Mouse (Mus musculus): ENCODE measurements around the gene Aspdh.

The Aspdh gene

GRCm38 (mm10) chr7:44446070-44446855 is 18.9 kb upstream of the Aspdh start:
- DNase-seq (ENCODE audit: low spot score): no peak

DNA sequence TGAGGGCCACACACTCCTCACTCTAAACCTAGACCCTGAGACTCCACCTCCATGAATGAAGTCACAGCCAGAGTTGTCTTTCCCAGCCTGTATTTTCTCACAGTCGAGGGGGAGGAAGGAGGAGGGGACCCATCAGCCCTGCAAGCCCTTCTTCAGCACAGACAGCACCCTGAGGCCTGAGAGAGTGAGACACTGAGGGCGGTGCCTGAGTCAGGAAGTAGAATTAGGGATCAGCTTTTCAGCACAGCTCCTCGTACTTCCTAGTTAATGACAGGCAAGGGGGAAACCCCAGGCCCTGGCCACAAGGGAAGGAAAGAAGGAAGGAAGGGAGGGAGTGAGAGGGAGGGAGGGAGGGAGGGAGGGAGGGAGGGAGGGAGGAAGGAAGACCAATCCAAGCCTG is 11.9 kb upstream of the Aspdh start:
- no peak for DNase-seq (ENCODE audit: low spot score)

GRCm38 (mm10) chr7:44456302-44456701 is 8.9 kb upstream of the Aspdh start:
- no peak for DNase-seq (ENCODE audit: low spot score)

DNA sequence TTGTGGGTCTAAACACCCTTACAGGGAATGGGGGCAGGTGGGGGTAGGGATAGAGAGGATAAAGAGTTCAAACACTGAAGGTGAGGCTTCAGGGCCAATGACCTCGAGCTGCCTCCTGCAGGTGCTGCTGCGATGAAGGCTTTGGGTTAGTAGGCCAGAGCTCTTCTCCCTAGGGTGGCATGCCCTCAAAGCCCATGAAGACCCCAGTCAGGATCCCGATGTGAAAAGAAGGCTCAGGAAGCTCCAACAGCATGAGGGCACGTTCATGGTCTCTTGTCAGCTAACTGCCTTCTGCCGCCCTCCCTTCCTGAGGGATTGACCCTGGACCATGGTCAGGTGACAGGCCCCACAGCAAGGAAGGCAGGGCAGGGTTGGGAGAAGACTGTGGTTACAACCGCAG is 5.1 kb upstream of the Aspdh start:
- DNase-seq (ENCODE audit: low spot score): no peak

DNA sequence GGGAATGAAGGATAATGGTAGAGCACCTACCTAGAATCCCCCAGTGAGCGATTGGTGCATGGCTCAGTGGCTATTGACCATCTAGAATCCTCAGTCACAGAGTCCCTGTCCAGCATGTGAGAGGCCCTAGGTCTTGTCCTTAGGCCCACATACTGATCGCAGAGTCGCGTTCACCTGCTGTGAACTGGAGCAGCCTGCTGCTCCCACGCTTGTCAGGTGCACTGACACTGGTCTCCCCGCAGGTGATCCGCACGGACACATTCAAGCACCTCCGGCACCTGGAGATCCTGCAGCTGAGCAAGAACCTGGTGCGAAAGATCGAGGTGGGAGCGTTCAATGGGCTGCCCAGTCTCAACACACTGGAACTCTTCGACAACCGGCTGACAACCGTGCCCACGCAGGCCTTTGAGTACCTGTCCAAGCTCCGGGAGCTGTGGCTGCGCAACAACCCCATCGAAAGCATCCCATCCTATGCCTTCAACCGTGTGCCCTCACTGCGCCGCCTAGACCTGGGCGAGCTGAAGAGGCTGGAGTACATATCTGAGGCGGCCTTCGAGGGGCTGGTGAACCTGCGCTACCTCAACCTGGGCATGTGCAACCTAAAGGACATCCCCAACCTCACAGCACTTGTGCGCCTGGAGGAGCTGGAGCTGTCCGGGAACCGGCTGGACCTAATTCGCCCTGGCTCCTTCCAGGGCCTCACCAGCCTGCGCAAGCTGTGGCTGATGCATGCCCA is 4.3 kb upstream of the Aspdh start:
- no peak for DNase-seq (ENCODE audit: low spot score)

DNA sequence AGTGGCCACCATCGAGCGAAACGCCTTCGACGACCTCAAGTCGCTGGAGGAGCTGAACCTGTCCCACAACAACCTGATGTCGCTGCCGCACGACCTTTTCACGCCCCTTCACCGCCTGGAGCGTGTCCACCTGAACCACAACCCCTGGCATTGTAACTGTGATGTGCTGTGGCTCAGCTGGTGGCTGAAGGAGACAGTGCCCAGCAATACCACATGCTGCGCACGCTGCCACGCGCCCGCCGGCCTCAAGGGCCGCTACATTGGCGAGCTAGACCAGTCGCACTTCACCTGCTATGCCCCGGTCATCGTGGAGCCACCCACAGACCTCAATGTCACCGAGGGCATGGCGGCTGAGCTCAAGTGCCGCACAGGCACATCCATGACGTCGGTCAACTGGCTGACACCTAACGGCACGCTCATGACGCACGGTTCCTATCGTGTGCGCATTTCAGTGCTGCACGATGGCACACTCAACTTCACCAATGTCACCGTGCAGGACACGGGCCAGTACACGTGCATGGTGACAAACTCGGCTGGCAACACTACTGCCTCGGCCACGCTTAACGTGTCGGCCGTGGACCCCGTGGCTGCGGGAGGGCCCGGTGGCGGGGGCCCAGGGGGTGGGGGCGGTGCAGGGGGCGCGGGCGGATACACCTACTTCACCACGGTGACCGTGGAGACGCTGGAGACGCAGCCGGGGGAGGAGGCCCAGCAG is 3.5 kb upstream of the Aspdh start:
- no peak for DNase-seq (ENCODE audit: low spot score)

- peak; percentile 28 for DNase-seq (ENCODE audit: low spot score)
Observed at GRCm38 (mm10) chr7:44462218-44463055, 2.8 kb upstream of the Aspdh start.

DNA sequence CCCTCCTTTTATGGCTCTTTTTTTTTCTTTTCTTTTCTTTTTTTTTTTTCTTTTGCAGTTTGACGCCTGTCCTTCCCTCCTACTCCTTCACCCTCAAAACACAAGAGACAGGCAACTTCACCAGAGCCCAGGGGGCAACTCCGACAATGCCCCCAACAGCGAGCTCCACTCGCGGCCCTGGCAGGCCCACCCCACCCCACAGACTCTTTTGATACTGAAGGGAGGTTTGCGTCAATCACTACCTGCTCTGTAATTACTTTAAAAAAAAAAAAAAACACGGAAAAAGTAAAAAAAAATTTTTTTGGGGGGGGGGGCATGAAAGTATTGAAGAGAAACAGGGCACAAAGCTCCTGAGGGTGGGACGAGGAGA is 2.1 kb upstream of the Aspdh start:
- DNase-seq (ENCODE audit: low spot score): no peak

DNA sequence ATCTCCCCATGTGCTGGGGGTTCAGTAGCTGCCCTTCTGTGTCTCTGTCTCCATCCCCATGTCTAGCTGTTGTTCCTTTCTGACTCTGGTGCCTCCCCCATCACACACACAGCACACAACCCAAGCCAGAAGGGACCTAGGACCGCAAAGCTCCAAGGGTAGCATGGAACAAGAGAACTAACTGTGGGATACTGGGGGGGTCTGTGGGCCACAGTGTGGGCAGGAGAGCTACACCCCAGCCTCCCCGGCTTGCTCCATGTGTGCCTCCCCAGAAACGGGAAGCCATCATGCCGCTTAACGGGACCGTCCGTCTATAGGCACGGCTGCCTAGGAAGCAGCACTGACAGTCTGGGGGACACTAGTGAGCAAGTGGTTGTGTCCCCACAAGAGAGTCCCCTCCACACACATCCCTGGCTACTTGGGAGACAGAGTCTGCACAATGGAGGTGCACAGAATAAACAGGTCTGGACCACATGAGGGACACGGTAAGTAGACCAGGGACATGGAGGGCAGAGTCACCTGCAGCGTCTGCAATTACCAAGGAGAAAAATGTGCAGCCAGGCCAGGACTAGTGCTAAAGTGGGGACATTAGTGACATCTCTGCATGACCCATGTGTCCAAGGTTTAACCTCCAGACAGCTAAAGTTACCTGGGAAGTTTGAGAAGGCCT is 1.5 kb upstream of the Aspdh start:
- DNase-seq (ENCODE audit: low spot score): no peak

DNA sequence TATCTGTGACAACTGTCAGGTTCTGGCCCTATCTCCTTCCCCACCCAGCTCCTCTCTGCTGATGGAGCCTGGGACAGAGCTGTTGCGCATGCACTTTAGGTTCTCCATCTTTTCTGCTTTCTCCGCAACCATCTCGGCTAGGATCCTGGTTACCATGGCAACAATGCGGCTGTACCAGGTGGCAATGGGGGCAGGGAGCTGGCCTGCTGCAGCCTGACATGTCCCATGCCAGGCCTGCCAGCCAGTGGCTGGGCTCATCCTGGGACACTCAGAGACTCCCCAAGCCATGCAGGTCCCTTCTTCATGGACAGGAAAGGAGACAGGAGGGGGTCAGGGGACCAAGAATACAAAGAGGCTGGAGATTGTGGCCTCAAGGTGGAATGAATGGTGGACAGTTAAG is 680 bp upstream of the Aspdh start:
- DNase-seq (ENCODE audit: low spot score): no peak

- DNase-seq (ENCODE audit: low spot score): no peak
Observed at GRCm38 (mm10) chr7:44466006-44466887, 1.1 kb downstream of the Aspdh start.

GRCm38 (mm10) chr7:44466888-44467311 is 1.7 kb downstream of the Aspdh start:
- no peak for DNase-seq (ENCODE audit: low spot score)

- peak; percentile 94 for DNase-seq (ENCODE audit: low spot score)
Observed at GRCm38 (mm10) chr7:44467811-44468411, 2.7 kb downstream of the Aspdh start, which contains the start of gene Josd2. TSS of gene Josd2 (plus strand) at chr7:44467980.

GRCm38 (mm10) chr7:44468644-44469285 is 3.6 kb downstream of the Aspdh start:
- no peak for DNase-seq (ENCODE audit: low spot score)

DNA sequence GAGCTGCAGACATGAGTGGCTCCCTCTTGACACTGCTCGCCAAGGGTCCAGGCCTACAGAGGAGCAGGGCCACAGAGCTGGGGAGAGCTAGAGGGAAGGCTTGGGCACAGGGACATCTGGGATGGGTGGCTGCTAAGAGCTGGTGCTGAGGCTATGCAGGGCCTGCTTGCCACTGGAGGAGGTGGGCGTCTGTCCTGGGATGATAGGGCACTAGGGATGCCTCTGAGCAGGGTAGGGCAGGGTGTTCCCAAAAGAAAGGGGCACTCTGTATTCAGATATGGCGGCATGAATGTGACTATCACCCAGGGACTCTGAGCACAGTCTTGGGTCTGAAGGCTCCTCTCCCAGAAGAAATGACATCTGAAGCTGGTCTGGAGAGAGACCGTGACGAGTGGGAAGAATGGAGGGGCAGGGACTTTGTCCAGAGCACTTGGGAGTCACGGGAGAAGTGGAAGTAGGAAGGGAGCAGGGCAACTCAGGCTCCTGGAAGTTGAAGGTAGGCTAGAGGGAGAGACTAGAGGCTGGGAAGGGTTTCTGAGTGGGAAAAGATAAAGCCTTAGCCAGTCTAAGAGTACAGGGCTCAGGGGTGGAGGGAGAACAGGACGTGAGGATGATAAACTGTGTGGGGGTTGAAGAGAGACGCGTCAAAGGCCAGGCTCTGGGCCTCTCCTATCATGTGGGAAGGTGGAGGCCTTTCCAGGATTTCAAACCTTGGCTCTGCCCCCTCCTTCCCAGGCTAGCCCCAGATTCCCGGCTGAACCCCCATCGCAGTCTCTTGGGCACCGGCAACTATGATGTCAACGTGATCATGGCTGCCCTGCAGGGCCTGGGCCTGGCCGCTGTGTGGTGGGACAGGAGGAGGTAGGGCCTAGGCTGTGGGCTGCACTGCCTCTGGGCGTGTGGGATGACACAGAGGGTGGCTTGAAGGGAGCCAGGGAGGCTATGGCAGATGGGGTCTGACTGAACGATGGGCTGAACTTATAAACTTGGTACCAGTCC is 4.8 kb downstream of the Aspdh start:
- no peak for DNase-seq (ENCODE audit: low spot score)

GRCm38 (mm10) chr7:44470696-44471612 is 5.8 kb downstream of the Aspdh start:
- DNase-seq (ENCODE audit: low spot score): no peak
